Mouse (Mus musculus): Measurements from ENCODE around the gene Mcm3ap.

Mcm3ap gene

GRCm38 (mm10) chr10:76468203-76469162 lies at the start of gene Mcm3ap, which contains the start of gene Ybey:
Gene Mcm3ap, plus strand, starts transcription at chr10:76468927.
Gene Ybey, minus strand, starts transcription at chr10:76469114.
- peak; percentile 93 for DNase-seq (ENCODE audit: low read depth, low spot score)

- no peak for DNase-seq (ENCODE audit: low read depth, low spot score)
These were observed 43.1 kb upstream of the Mcm3ap start for GRCm38 (mm10) chr10:76425674-76426073.

DNA sequence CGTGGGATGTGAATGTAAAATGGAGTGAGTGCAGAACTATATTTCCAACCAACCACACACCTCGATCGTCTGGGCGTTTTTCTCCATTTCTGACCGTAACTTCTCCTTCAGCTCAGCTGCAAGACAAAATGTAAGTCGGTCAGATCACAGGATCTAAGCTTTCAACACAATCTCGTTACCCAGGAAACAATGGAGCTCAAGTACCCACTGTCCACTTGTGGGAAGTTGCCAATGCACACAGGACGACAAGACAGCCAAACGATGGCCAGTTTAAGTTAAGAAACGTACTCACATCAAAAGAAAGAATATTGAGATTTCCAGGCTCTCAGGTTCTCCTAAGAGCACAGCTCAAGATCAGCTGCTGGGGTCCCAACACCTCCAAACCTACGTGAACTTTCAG lies 34.8 kb upstream of the Mcm3ap start:
- no peak for DNase-seq (ENCODE audit: low read depth, low spot score)

DNA sequence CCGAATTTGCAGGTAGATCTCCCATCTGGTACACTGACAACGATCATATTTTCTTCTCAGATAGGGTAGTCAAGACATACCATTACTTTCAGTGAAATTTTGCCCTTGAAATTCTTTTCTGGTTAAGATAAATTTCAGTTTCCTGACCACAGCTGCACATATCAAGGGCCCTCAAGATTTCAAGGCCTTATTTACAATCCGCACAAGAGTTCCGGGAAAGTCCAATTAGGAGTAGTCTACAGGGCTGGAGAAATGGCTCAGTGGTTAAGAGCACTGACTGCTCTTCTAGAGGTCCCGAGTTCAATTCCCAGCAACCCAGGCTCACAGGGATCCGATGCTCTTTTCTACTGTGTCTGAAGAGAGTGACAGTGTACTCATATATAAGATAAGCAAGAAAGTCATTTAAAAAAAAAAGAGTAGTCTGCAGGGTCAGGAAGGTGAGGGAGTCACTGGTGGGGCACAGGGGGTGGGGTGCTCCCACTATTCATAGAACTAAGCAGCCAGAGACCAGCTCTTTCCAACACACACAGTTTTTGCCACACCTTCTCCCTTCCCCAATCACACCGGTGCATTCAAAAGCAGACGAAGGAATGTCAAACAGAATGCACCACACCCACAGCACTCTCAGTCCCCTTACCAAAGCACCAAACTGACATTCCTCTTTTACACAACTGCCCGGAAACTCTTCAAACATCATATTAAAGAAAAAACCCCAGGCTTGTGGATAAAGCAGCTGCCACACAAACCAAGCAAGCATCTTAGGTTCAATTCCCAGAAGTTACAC lies 29.4 kb upstream of the Mcm3ap start:
- no peak for DNase-seq (ENCODE audit: low read depth, low spot score)

GRCm38 (mm10) chr10:76440281-76440680 lies 28.4 kb upstream of the Mcm3ap start, which contains the start of gene AC141477.1:
Gene AC141477.1, minus strand, starts transcription at chr10:76440444.
- DNase-seq (ENCODE audit: low read depth, low spot score): no peak

GRCm38 (mm10) chr10:76442178-76443088 lies 26.3 kb upstream of the Mcm3ap start, which contains the start of gene Pcnt:
Gene Pcnt, minus strand, starts transcription at chr10:76442786.
- peak; percentile 98 for DNase-seq (ENCODE audit: low read depth, low spot score)

DNA sequence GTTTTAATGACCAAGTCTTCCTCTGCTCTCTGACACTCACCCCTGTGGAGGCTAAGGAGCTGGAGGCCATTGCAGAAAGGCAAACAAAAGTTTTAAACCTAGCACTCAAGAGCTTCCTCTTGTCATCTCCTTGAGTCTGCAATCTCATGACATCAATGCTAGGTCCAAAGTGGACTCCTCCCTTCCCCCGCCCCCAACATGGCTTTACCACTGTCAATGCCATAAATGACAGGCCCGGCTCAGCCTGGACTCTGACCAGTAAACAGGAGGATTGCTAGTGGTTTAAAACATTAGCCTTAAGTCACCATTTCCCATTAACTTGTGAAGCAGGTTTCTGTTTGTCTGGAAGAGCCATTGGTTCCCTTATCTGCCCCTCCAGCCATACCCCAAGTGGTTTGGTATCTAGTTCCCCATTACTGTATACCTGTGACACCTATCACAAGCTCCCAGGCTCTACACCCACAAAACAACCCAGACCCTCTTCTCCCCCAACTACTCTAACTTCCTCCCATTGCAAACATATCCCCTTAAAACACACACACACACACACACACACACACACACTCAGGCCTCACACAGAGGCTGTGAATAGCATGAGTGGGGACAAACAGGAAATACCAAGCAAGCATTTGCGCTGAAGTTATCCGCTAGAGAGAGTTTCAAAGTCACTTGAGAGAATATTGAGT lies 22.6 kb upstream of the Mcm3ap start:
- no peak for DNase-seq (ENCODE audit: low read depth, low spot score)

GRCm38 (mm10) chr10:76447406-76448229 lies 21.1 kb upstream of the Mcm3ap start:
- no peak for DNase-seq (ENCODE audit: low read depth, low spot score)

GRCm38 (mm10) chr10:76448851-76449250 lies 19.9 kb upstream of the Mcm3ap start, which contains the start of gene 2610028H24Rik:
Gene 2610028H24Rik, plus strand, starts transcription at chr10:76449081.
- no peak for DNase-seq (ENCODE audit: low read depth, low spot score)

GRCm38 (mm10) chr10:76455289-76455688 lies 13.4 kb upstream of the Mcm3ap start:
- peak; percentile 52 for DNase-seq (ENCODE audit: low read depth, low spot score)

DNA sequence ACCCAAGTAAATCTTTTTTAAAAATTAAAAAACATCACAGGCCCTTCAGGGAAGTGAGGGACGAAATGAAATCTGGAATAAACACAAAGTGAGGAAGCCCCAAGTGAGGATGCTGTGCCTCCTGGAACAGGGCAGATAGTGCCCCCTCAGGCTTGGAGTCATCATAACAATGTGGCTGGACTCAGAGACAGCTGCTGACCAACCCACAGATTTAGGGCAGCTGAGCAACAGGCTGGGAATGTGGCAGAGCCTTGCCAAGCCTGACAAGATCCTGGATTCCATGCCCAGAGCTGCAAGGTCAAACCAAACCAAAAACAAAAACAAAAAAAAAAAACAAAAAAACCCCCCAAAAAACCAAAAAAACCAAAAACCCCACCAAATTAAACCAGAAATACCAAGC lies 7.5 kb upstream of the Mcm3ap start:
- DNase-seq (ENCODE audit: low read depth, low spot score): no peak

DNA sequence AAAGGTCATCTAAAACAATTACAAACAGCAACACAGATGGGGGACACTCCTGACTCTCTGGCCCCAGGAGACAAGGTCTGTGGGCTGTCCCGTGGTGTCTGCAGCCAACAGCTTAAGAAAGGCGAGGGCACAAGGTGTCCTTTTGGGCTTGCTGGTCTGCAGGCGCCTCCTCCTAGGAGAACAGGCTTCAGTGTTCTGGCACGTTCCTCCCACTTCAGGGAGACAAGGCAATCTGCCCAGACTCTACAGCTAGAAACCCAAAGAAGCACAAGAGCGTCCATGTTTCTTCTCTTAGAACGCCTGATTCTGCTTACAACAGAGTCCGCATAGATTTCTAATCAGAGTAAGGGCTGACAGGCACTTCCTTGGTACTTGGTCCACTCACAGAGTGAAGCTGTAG lies 6.4 kb upstream of the Mcm3ap start:
- no peak for DNase-seq (ENCODE audit: low read depth, low spot score)

DNA sequence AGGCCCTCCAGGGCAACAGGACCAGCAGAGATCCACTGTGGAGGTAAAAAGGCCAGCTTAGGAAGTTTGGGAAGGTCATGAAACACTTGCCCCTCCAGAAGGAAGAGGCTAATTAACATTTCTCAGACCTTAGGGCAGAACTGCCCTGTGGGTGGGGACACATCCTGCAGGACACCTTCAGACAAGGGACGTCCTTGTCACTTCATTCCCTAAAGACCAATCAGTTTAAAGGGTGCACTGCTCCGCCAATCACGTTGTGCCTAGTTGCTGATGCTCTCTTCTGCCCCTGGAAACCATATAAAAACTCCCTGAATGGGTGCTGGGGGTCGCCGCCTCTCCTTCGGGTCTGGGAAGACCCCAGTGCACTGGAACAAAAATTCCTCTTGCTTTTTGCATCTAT lies 6.0 kb upstream of the Mcm3ap start:
- no peak for DNase-seq (ENCODE audit: low read depth, low spot score)

DNA sequence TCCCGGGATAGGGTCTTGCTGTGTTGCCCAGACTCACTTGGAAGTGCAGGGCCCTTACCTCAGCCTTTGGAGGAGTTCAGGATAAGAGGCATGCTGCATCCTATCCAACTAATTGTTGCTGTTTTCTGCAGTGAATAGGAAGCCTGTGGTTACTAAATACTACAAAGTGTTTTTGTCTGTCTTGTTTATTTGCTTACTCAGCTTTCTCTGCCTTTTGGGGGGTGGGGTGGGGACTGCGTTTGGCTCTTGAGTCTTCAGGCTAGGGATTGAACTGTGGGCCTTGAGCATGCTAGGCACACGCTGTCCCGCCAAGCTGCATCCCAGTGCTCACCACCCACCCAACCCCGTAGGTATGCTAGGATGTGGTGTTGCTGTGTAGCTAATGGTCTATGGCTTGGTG lies 5.0 kb downstream of the Mcm3ap start:
- no peak for DNase-seq (ENCODE audit: low read depth, low spot score)

DNA sequence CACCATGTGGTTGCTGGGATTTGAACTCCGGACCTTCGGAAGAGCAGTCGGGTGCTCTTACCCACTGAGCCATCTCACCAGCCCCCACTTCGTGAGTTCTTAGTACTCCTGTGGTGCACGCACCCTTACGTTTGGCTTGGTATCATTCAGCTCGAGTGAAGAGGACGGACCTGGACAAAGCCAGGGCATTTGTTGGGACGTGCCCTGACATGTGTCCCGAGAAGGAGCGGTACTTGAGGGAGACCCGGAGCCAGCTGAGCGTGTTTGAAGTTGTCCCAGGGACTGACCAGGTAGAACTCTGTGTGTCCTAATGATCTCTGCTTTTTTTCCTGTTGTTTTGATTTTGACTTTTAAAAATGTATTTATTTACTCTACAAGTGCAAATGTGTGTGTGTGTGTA lies 12.1 kb downstream of the Mcm3ap start:
- DNase-seq (ENCODE audit: low read depth, low spot score): no peak

DNA sequence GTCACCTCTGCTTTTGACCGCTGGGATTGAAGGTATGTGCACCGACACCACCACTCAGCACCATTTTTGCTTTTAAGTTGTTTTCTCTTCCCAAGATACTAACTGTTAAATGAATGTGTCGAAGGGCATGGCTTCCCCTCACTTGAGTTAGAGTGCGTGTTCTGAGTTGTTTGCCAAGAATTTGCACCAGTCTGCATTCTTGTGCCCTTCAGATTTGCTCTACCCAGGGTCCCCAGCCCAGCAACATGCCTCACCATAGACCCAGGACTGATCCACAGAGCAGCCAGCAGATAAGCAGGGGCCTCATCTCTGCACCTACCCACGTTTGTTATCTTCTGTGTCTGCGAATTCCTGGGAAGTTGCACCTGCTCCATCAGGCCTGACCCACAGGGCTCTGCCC lies 12.8 kb downstream of the Mcm3ap start:
- no peak for DNase-seq (ENCODE audit: low read depth, low spot score)

DNA sequence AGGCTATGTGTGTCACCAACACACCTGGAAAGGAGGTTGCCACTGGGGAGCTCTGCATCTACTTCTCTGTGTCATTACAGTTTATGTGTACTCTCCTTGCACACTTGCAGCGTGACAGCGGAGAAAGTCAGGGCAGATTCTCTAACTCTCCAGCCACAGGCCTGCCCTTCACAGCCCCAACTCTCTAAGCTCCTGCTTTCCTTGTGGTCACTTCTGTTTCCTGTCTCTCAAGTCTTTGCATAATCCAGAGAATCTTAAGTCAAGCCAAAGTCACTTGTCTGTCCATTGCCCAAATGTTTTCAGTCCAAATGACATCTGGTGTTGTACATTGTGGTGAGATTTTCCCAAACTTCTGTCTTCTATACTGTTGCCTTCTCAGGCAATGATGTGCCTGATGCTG lies 17.6 kb downstream of the Mcm3ap start:
- no peak for DNase-seq (ENCODE audit: low read depth, low spot score)

GRCm38 (mm10) chr10:76488265-76488664 lies 19.5 kb downstream of the Mcm3ap start:
- DNase-seq (ENCODE audit: low read depth, low spot score): no peak

DNA sequence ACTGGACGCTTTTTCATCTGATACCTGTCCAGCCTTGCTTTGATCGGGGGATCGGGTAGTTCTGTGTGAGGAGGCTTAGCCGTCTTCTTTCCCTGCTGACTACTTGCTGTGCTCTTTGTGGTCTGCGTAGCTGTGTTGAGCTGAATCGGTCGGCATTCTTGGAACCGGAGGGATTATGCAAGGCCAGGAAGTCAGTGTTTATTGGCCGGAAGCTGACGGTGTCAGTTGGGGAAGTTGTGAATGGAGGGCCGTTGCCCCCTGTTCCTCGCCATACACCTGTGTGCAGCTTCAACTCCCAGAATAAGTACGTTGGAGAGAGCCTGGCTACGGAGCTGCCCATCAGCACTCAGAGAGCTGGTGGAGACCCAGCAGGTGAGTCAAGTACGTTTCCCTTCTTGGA lies 20.5 kb downstream of the Mcm3ap start:
- DNase-seq (ENCODE audit: low read depth, low spot score): no peak

GRCm38 (mm10) chr10:76493527-76493926 lies 24.8 kb downstream of the Mcm3ap start:
- no peak for DNase-seq (ENCODE audit: low read depth, low spot score)
